Mouse (Mus musculus) forebrain, embryonic 14.5 days (tissue): ENCODE results near the gene Cyb5r1. TPM values are rescaled to one million over a fixed set of nuclear protein-coding genes. Genes with fewer than 3 reads are reported as not detected.
A peak's percentile ranks its signal among the peaks of the same experiment; 100 is the strongest.

Source experiments
- ATAC-seq: fragments of 200-750 bp; cut with Nextera tagmentation; 2 replicates; pipeline ENCODE4 v1.8.0; 2017; ENCODE audit warnings: mild to moderate bottlenecking, moderate library complexity
- DNase-seq: peaks from one replicate; pipeline ENCODE4 v3.0.0-alpha.2; 2015; ENCODE audit warnings: low spot score
- H3K27ac ChIP-seq: fragments of 300-500 bp; sonication (generic); 2 replicates; pipeline ENCODE4 v1.5.1; 2014; ENCODE audit warnings: low read depth, mild to moderate bottlenecking, control low read depth, low read length, moderate library complexity
- H3K27me3 ChIP-seq: fragments of 300-500 bp; sonication (generic); replicated peaks from 2 replicates; pipeline ENCODE4 v1.6.1; 2014; ENCODE audit warnings: low read length, control low read depth, mixed read lengths; ENCODE audit not compliant: control insufficient read depth, insufficient read depth
- H3K36me3 ChIP-seq: fragments of 300-500 bp; sonication (generic); 2 replicates; pipeline ENCODE4 v1.6.1; 2014; ENCODE audit warnings: low read length, control low read depth; ENCODE audit not compliant: control insufficient read depth, insufficient read depth
- H3K4me1 ChIP-seq: fragments of 300-500 bp; sonication (generic); 2 replicates; pipeline ENCODE4 v1.6.1; 2014; ENCODE audit warnings: antibody characterized with exemption, low read length, control low read depth; ENCODE audit not compliant: control insufficient read depth, insufficient read depth
- H3K4me2 ChIP-seq: fragments of 300-500 bp; sonication (generic); 2 replicates; pipeline ENCODE4 v1.6.1; 2014; ENCODE audit warnings: mild to moderate bottlenecking, control low read depth, low read length
- H3K4me3 ChIP-seq: fragments of 300-500 bp; sonication (generic); 2 replicates; pipeline ENCODE4 v1.5.1; 2014; ENCODE audit warnings: low read depth, low read length, control low read depth
- H3K9ac ChIP-seq: fragments of 300-500 bp; sonication (generic); 2 replicates; pipeline ENCODE4 v1.6.1; 2014; ENCODE audit warnings: mild to moderate bottlenecking, low read length, control low read depth, moderate library complexity
- H3K9me3 ChIP-seq: fragments of 300-500 bp; sonication (generic); replicated peaks from 2 replicates; pipeline ENCODE4 v1.6.1; 2016; ENCODE audit warnings: low read length, control low read depth, mixed read lengths; ENCODE audit not compliant: control insufficient read depth
- WGBS: fragments of 180-500 bp; shearing (Covaris S2); extraction: QIAGEN DNeasy Blood & Tissue Kit; methylation state at CpG from one replicate; pipeline ENCODE4 v1.1.7; 2014; 5-methylcytosine and 5-hydroxymethylcytosine counted together
- polyA plus RNA-seq: library from polyadenylated mRNA; unstranded; fragments of >200 nt; fragmentation: Nextera tagmentation; extraction: Ambion mirVana; gene quantifications from 2 replicates; pipeline ENCODE4 v1.2.1, GENCODE M21; 2014

Cyb5r1 gene
- polyA plus RNA-seq: 9.8 and 12.3 TPM in 2 replicates

- H3K27me3 ChIP-seq: no peaks in the 10 kb centered on the region
- peaks cover 4% of the 10 kb centered on the region; the same call in 1 of the 2 replicates for H3K4me1 ChIP-seq
- H3K4me3 ChIP-seq: peak within 1 kb of the TSS; percentile 72
- no peaks in the 10 kb centered on the region for H3K9me3 ChIP-seq
- ATAC-seq: peak; percentile 98
- WGBS: 1% methylated on average over 42 of the region's 43 CpGs
- DNase-seq: peak; percentile 82
- peaks cover 14% of the 10 kb centered on the region; the same call in 1 of the 2 replicates for H3K36me3 ChIP-seq
- no peak within 1 kb of the TSS for H3K27ac ChIP-seq
- peak within 1 kb of the TSS; percentile 79 for H3K9ac ChIP-seq
- H3K4me2 ChIP-seq: peak within 1 kb of the TSS; percentile 73
Observed at GRCm38 (mm10) chr1:134405509-134406413, at the start of gene Cyb5r1. Cyb5r1 (plus strand) TSS chr1:134405559.

DNA sequence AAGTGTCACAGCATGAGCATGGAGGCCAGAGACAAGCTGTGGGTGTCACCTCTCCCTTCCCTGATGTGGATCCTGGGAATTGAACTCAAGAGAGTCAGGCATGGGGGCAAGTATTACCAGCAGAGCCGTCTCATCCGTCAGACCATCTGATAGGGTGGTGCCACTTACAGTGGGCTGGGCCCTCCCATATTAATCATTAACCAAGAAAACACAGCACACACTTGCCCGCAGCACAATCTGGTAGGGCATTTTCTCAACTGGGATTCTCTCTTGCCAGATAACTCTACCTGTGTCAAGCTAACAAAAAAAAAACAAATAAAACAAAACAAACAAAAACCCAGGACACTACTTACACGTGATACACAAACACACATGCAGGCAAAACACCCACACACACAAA lies 47.9 kb upstream of the Cyb5r1 start:
- Histone ChIP-seq H3K9me3 (no peaks in the 10 kb centered on the region), H3K4me1 (peaks cover 7% of the 10 kb centered on the region), H3K4me3 (no peak overlapping the region), H3K27me3 (no peaks in the 10 kb centered on the region), H3K9ac (no peak overlapping the region), H3K27ac (no peak overlapping the region), H3K4me2 (no peak overlapping the region), H3K36me3 (peaks cover 67% of the 10 kb centered on the region)
- 96% methylated on average over 4 of the region's 4 CpGs for WGBS
- DNase-seq (no peak), ATAC-seq (no peak)

GRCm38 (mm10) chr1:134360656-134361055 lies 44.7 kb upstream of the Cyb5r1 start:
- Histone ChIP-seq H3K27ac (no peak overlapping the region), H3K4me2 (peak overlapping the region; percentile 86), H3K9ac (peak overlapping the region; percentile 95), H3K4me3 (peak overlapping the region; percentile 90), H3K4me1 (peaks cover 8% of the 10 kb centered on the region), H3K9me3 (no peaks in the 10 kb centered on the region), H3K36me3 (peaks cover 36% of the 10 kb centered on the region), H3K27me3 (no peaks in the 10 kb centered on the region)
- ATAC-seq: no peak
- 86% methylated on average over 7 of the region's 7 CpGs for WGBS
- no peak for DNase-seq

DNA sequence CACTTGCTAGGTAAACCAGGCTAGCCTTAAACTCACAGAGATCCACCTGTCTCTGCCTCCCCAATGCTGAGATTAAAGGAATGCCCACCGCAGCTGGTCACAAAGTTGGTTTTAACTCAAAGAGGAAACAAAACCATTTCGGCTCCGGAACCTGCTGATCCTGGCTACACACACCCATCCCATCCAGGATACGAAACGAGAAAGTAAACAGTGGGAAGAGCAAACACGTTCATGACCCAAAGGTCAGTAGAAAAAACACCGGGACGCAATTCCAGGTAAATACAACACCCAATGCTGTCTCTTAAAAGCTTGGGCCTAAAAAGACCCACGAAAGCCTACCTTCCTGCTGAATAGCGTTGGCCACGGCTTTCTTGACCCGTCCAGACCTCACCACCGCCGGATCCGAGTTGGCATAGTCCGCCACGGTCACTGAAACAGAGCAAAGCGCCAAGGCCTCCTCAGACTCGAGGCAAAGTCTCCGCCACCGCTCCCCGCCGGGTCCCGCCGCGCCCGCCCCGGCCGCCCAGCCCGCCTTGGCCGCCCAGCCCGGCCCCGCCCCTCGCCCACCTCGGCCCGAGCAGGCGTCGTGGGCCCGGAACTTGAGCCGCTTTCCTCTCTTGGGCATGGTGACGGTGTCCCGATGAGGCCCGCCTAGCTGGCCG lies 44.0 kb upstream of the Cyb5r1 start:
- Histone ChIP-seq H3K4me2 (peak overlapping the region; percentile 86), H3K27me3 (no peaks in the 10 kb centered on the region), H3K4me3 (peak overlapping the region; percentile 90), H3K36me3 (peaks cover 29% of the 10 kb centered on the region), H3K4me1 (peaks cover 8% of the 10 kb centered on the region), H3K27ac (peak overlapping the region; percentile 69; the same call in 1 of the 2 replicates), H3K9me3 (no peaks in the 10 kb centered on the region), H3K9ac (peak overlapping the region; percentile 95)
- DNase-seq: no peak
- no peak; the same call in 1 of the 2 replicates for ATAC-seq
- WGBS: 2% methylated on average over 39 of the region's 44 CpGs

GRCm38 (mm10) chr1:134361857-134362212 lies 43.5 kb upstream of the Cyb5r1 start, which contains the start of gene Tmem183a:
Tmem183a (minus strand) TSS chr1:134361979.
- no peaks in the 10 kb centered on the region for H3K27me3 ChIP-seq
- peak within 1 kb of the TSS; percentile 90 for H3K4me3 ChIP-seq
- WGBS: 0% methylated on average over 33 of the region's 38 CpGs
- peaks cover 28% of the 10 kb centered on the region for H3K36me3 ChIP-seq
- peak within 1 kb of the TSS; percentile 69; the same call in 1 of the 2 replicates for H3K27ac ChIP-seq
- ATAC-seq (peak; percentile 99), DNase-seq (peak; percentile 98)
- H3K9me3 ChIP-seq: no peaks in the 10 kb centered on the region
- H3K4me1 ChIP-seq: peaks cover 8% of the 10 kb centered on the region
- peak within 1 kb of the TSS; percentile 86 for H3K4me2 ChIP-seq
- peak within 1 kb of the TSS; percentile 95 for H3K9ac ChIP-seq

DNA sequence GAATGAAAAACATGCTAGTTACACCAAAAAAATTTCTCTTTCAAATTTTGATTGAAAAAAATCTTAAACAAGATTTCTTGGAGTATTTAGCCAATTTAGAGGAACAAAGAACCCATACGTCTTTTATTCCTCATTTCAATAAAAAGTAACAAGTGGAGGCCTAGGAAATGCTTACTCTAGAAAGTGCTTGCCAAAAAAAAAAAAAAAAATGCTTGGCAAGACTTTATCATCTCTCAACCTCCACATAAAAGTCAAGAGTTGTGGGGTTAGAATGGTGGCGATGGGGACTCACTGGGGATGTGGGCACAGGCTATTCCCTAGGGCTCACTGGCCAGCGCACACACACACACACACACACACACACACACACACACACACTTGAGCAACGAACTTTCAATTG lies 42.2 kb upstream of the Cyb5r1 start:
- Histone ChIP-seq H3K27ac (no peak overlapping the region), H3K4me2 (no peak overlapping the region), H3K27me3 (no peaks in the 10 kb centered on the region), H3K36me3 (peaks cover 16% of the 10 kb centered on the region), H3K4me1 (peaks cover 8% of the 10 kb centered on the region), H3K9ac (no peak overlapping the region), H3K4me3 (no peak overlapping the region), H3K9me3 (no peaks in the 10 kb centered on the region)
- DNase-seq (no peak), ATAC-seq (no peak)
- WGBS: 82% methylated on average over 4 of the region's 4 CpGs

DNA sequence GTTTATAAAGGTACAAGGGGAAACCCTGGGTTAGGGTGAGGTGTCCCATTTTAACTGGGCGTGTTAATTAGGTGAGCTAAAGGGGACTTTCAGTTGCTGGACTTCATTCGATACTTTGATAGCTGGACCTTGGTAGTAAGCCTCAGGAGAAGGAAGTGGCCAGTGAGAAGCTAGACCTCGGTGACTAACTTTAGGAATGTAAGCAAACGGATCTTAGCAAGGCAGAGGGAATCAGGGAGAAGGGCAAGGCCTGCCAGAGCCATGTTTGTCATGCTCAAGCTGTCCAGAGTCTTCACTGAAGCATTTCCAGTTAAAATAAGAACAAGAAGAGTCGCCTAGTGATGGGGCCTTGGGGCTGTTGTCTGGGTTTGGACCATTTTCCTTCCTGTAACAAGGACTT lies 39.9 kb upstream of the Cyb5r1 start:
- H3K27ac ChIP-seq: no peak overlapping the region
- no peak for DNase-seq
- ATAC-seq: no peak
- 61% methylated on average over 5 of the region's 5 CpGs for WGBS
- no peak overlapping the region for H3K4me2 ChIP-seq
- H3K4me1 ChIP-seq: peaks cover 8% of the 10 kb centered on the region
- no peaks in the 10 kb centered on the region for H3K27me3 ChIP-seq
- no peak overlapping the region for H3K4me3 ChIP-seq
- no peak overlapping the region for H3K9ac ChIP-seq
- H3K36me3 ChIP-seq: no peaks in the 10 kb centered on the region
- H3K9me3 ChIP-seq: no peaks in the 10 kb centered on the region

DNA sequence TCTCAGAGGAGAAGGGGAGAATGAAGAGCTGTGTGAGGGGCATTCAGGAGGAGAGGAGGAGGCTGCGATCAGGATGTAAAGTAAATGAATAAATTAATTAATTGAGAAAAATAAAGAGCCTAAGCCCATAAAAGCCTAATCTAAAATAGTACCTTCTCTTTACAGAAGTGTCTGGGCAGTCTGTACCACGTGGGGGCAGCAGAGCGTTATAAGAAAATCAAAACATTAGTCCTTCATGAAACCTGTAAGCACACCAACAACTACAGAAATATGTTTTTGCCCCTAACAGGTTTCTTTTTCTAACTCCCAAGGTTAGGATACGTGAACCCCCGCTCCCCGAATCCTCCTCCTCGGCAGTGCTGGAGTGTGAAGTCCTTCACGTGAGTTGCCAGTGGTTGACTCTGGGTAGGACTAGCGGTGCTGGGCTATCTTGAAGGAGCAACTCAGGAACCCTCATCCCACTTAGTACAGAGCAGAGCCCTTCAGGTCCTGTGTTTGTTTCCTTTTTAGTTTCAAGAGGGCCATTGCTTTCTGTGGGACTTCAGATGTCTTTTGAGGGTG lies 36.5 kb upstream of the Cyb5r1 start:
- Histone ChIP-seq H3K4me1 (no peaks in the 10 kb centered on the region), H3K9ac (no peak overlapping the region), H3K36me3 (no peaks in the 10 kb centered on the region), H3K27me3 (no peaks in the 10 kb centered on the region), H3K27ac (no peak overlapping the region), H3K4me2 (no peak overlapping the region), H3K4me3 (no peak overlapping the region), H3K9me3 (no peaks in the 10 kb centered on the region)
- 53% methylated on average over 9 of the region's 9 CpGs for WGBS
- no peak for ATAC-seq
- peak; percentile 61 for DNase-seq
